Mouse (Mus musculus): Measurements from ENCODE around the gene H2-Eb2.

- TF ChIP-seq CTCF (IDR thresholded peaks at IDR 0.05; ENCODE audit: control insufficient read depth, insufficient read depth, insufficient replicate concordance, low read depth, low read length) (no peak), POLR2A (IDR thresholded peaks at IDR 0.05; ENCODE audit: control insufficient read depth, low read depth, low read length) (no peak)
These were observed 16.2 kb upstream of the H2-Eb2 start for GRCm38 (mm10) chr17:34309225-34309624.

Measured in testis, adult 2 months (tissue).